Mouse (Mus musculus): ENCODE measurements at regions not wholly inside any gene's neighbourhood (a gene's known extent, or its start where the extent isn't known, plus 50 kb on each side); places are given as distances from the start of the nearest gene placed in this dataset.

GRCm38 (mm10) chr1:128983411-128983810 lies 289.7 kb upstream of the Thsd7b start:
- DNase-seq (ENCODE audit: extremely low read depth, low read depth), result no peak

GRCm38 (mm10) chr1:128975586-128975985 lies 297.5 kb upstream of the Thsd7b start:
- no peak for DNase-seq (ENCODE audit: extremely low read depth, low read depth)

GRCm38 (mm10) chr1:128951436-128951835 lies 321.7 kb upstream of the Thsd7b start:
- DNase-seq (ENCODE audit: extremely low read depth, low read depth), result no peak

GRCm38 (mm10) chr1:128950512-128950911 lies 322.6 kb upstream of the Thsd7b start:
- DNase-seq (ENCODE audit: extremely low read depth, low read depth), result no peak

- no peak for DNase-seq (ENCODE audit: extremely low read depth, low read depth)
Measured at GRCm38 (mm10) chr1:128914811-128915210, 322.7 kb upstream of the Cxcr4 start.

GRCm38 (mm10) chr1:128912532-128912931 lies 320.4 kb upstream of the Cxcr4 start:
- DNase-seq (ENCODE audit: extremely low read depth, low read depth), result no peak

- DNase-seq (ENCODE audit: extremely low read depth, low read depth), result no peak
Measured at GRCm38 (mm10) chr1:128907566-128907965, 315.5 kb upstream of the Cxcr4 start.

GRCm38 (mm10) chr1:128898025-128898424 lies 305.9 kb upstream of the Cxcr4 start:
- no peak for DNase-seq (ENCODE audit: extremely low read depth, low read depth)

GRCm38 (mm10) chr1:128894546-128894945 lies 302.5 kb upstream of the Cxcr4 start:
- no peak for DNase-seq (ENCODE audit: extremely low read depth, low read depth)

- DNase-seq (ENCODE audit: extremely low read depth, low read depth), result no peak
Measured at GRCm38 (mm10) chr1:128878291-128878690, 286.2 kb upstream of the Cxcr4 start.

- DNase-seq (ENCODE audit: extremely low read depth, low read depth), result peak; percentile 20
Measured at GRCm38 (mm10) chr1:128875289-128875688, 283.2 kb upstream of the Cxcr4 start.

- DNase-seq (ENCODE audit: extremely low read depth, low read depth), result no peak
Measured at GRCm38 (mm10) chr1:128874190-128874589, 282.1 kb upstream of the Cxcr4 start.

- no peak for DNase-seq (ENCODE audit: extremely low read depth, low read depth)
Measured at GRCm38 (mm10) chr1:128868761-128869160, 276.7 kb upstream of the Cxcr4 start.

GRCm38 (mm10) chr1:128860537-128860936 lies 268.4 kb upstream of the Cxcr4 start:
- no peak for DNase-seq (ENCODE audit: extremely low read depth, low read depth)

- DNase-seq (ENCODE audit: extremely low read depth, low read depth), result no peak
Measured at GRCm38 (mm10) chr1:128860094-128860493, 268.0 kb upstream of the Cxcr4 start.

- DNase-seq (ENCODE audit: extremely low read depth, low read depth), result no peak
Measured at GRCm38 (mm10) chr1:128858661-128859060, 266.6 kb upstream of the Cxcr4 start.

- DNase-seq (ENCODE audit: extremely low read depth, low read depth), result no peak
Measured at GRCm38 (mm10) chr1:128856933-128857332, 264.8 kb upstream of the Cxcr4 start.

GRCm38 (mm10) chr1:128854649-128855048 lies 262.6 kb upstream of the Cxcr4 start:
- no peak for DNase-seq (ENCODE audit: extremely low read depth, low read depth)

- no peak for DNase-seq (ENCODE audit: extremely low read depth, low read depth)
Measured at GRCm38 (mm10) chr1:128853286-128853685, 261.2 kb upstream of the Cxcr4 start.

GRCm38 (mm10) chr1:128837361-128837760 lies 245.3 kb upstream of the Cxcr4 start:
- no peak for DNase-seq (ENCODE audit: extremely low read depth, low read depth)

- DNase-seq (ENCODE audit: extremely low read depth, low read depth), result no peak
Measured at GRCm38 (mm10) chr1:128835510-128835909, 243.4 kb upstream of the Cxcr4 start.

GRCm38 (mm10) chr1:128833096-128833715 lies 241.1 kb upstream of the Cxcr4 start:
- peak; percentile 35 for DNase-seq (ENCODE audit: extremely low read depth, low read depth)

GRCm38 (mm10) chr1:128832201-128832883 lies 240.2 kb upstream of the Cxcr4 start:
- peak; percentile 56 for DNase-seq (ENCODE audit: extremely low read depth, low read depth)
